Comparison of ENCODE assay signal across 9 mouse cellular contexts in genomic region chr13:76055391-76056232, GRCm38 (mm10). TPM values are rescaled to one million over a fixed set of nuclear protein-coding genes. Genes with fewer than 3 reads are reported as not detected.
DNase-seq lines count a peak whose midpoint lies in the region; ATAC-seq and TF ChIP-seq lines count a peak whose summit lies in the region.
"Had no signal": no experiment of that assay in that cellular context is flagged by ENCODE, and none has a peak within 500 bp of the region (broad histone marks: within the 10 kb centered on the region; RNA-seq: fewer than 3 reads in every experiment).

No protein-coding gene starts in this region.

- no peaks in the 10 kb centered on the region for H3K27me3 ChIP-seq in Patski
- peaks cover 27% of the 10 kb centered on the region; the same call in 1 of the 2 replicates for H3K27me3 ChIP-seq in forebrain, embryonic 15.5 days
- peaks cover 8% of the 10 kb centered on the region for H3K27me3 ChIP-seq in hindbrain, embryonic 16.5 days (replicated peaks; ENCODE audit: control insufficient read depth, insufficient read depth, low read length)

- peak; percentile 29 for ATAC-seq in Patski
- ATAC-seq in forebrain, embryonic 15.5 days (replicated peaks) = peak; percentile 81
- ATAC-seq in hindbrain, embryonic 16.5 days = peak; percentile 84

- no peak overlapping the region for H3K27ac ChIP-seq in forebrain, embryonic 15.5 days (replicated peaks)
- H3K27ac ChIP-seq in hindbrain, embryonic 16.5 days (ENCODE audit: low read depth, low read length) = peak overlapping the region; percentile 66

- peak overlapping the region; percentile 44 for H3K9ac ChIP-seq in forebrain, embryonic 15.5 days (replicated peaks)
- H3K9ac ChIP-seq in hindbrain, embryonic 16.5 days (ENCODE audit: low read depth, low read length) = peak overlapping the region; percentile 72

- in situ Hi-C loops in Patski (cut with MboI; ENCODE audit: low pct_unique_long_range_greater_than_20kb) = no loop called here

- peaks cover 20% of the 10 kb centered on the region for H3K4me1 ChIP-seq in forebrain, embryonic 15.5 days
- H3K4me1 ChIP-seq in hindbrain, embryonic 16.5 days (ENCODE audit: control insufficient read depth, insufficient read depth, low read depth, low read length) = peaks cover 14% of the 10 kb centered on the region

- H3K4me3 ChIP-seq in forebrain, embryonic 15.5 days = peak overlapping the region; percentile 65
- H3K4me3 ChIP-seq in hindbrain, embryonic 16.5 days (ENCODE audit: low read length) = peak overlapping the region; percentile 66

- no peaks in the 10 kb centered on the region for H3K9me3 ChIP-seq in forebrain, embryonic 15.5 days
- H3K9me3 ChIP-seq in hindbrain, embryonic 16.5 days (ENCODE audit: control insufficient read depth, low read length) = no peaks in the 10 kb centered on the region

- H3K36me3 ChIP-seq in forebrain, embryonic 15.5 days = no peaks in the 10 kb centered on the region
- H3K36me3 ChIP-seq in hindbrain, embryonic 16.5 days (ENCODE audit: control insufficient read depth, insufficient read depth, low read length) = no peaks in the 10 kb centered on the region

- POLR2A ChIA-PET in Patski (lab: Charles Lee) = no interaction called here

- H3K4me2 ChIP-seq in forebrain, embryonic 15.5 days (replicated peaks) = peak overlapping the region; percentile 98
- peak overlapping the region; percentile 99 for H3K4me2 ChIP-seq in hindbrain, embryonic 16.5 days (ENCODE audit: low read length)

- under 1% methylated on average over 59 of the region's 59 CpGs for WGBS in forebrain, embryonic 15.5 days
- 1% methylated on average over 58 of the region's 59 CpGs for WGBS in hindbrain, embryonic 16.5 days

- CTCF ChIA-PET in Patski (lab: Charles Lee) = interaction anchor here (1.1 kb wide), 1 partner anchor 163 kb away, joined by 3 read pairs; no protein-coding TSS in a partner anchor

- DNase-seq in Patski (ENCODE audit: low read depth, low spot score) = no peak
- DNase-seq in cerebellum, adult 11 months = peak; percentile 68
- peak; percentile 41 to 44 for DNase-seq in left cerebral cortex, adult 18-20 months (ENCODE audit: low spot score in 2 of 2)
- peak; percentile 9 to 26 for DNase-seq in lung, postnatal 4 days
- peak; percentile 43 to 47 for DNase-seq in right cerebral cortex, postnatal 10 days (ENCODE audit: low spot score in 2 of 2)
- DNase-seq in ovary, postnatal 14 days (ENCODE audit: low spot score) = no peak

- TF ChIP-seq CTCF in Patski (IDR thresholded peaks at IDR 0.05) = no peak

RNA-seq across cellular contexts. Expression of gene Gpr150, which starts 1.2 kb away (rescaled TPM):
- polyA plus RNA-seq in Patski (2021) = not detected
- 1.3 and 1.4 TPM in 2 replicates for polyA plus RNA-seq in forebrain, embryonic 15.5 days (2015; fragmentation: Nextera tagmentation; extraction: Ambion mirVana)
- polyA plus RNA-seq in hindbrain, embryonic 16.5 days (2015; fragmentation: Nextera tagmentation; extraction: Ambion mirVana) = 4.2 and 5.2 TPM in 2 replicates
- 1 to 10 TPM; 4.9 to 5.4 TPM for total RNA-seq in left cerebral cortex, adult 18-20 months (2021)
- polyA plus RNA-seq: gonadal fat pad, adult 2 months had no signal

RNA-seq across cellular contexts. Expression of gene Rfesd, which starts 37.1 kb away (rescaled TPM):
- 19.8 TPM for polyA plus RNA-seq in Patski (2021)
- polyA plus RNA-seq in forebrain, embryonic 15.5 days (2015; fragmentation: Nextera tagmentation; extraction: Ambion mirVana) = 21.4 and 22.1 TPM in 2 replicates
- 16.1 and 19.9 TPM in 2 replicates for polyA plus RNA-seq in hindbrain, embryonic 16.5 days (2015; fragmentation: Nextera tagmentation; extraction: Ambion mirVana)
- 10 to 100 TPM; 18.5 to 19.0 TPM for total RNA-seq in left cerebral cortex, adult 18-20 months (2021)

RNA-seq across cellular contexts. Expression of gene Arsk, which starts 42.8 kb away (rescaled TPM):
- polyA plus RNA-seq in Patski (2021) = 39.1 TPM
- polyA plus RNA-seq in forebrain, embryonic 15.5 days (2015; fragmentation: Nextera tagmentation; extraction: Ambion mirVana) = 4.4 and 4.7 TPM in 2 replicates
- 4.7 and 5.2 TPM in 2 replicates for polyA plus RNA-seq in hindbrain, embryonic 16.5 days (2015; fragmentation: Nextera tagmentation; extraction: Ambion mirVana)
- total RNA-seq in left cerebral cortex, adult 18-20 months (2021) = 1 to 10 TPM; 4.3 to 6.2 TPM

RNA-seq across cellular contexts. Expression of gene Ttc37, which starts 42.9 kb away (rescaled TPM):
- 23.8 TPM for polyA plus RNA-seq in Patski (2021)
- polyA plus RNA-seq in forebrain, embryonic 15.5 days (2015; fragmentation: Nextera tagmentation; extraction: Ambion mirVana) = 10.8 TPM in 2 replicates
- polyA plus RNA-seq in hindbrain, embryonic 16.5 days (2015; fragmentation: Nextera tagmentation; extraction: Ambion mirVana) = 7.7 and 9.2 TPM in 2 replicates
- 10 to 100 TPM; 17.9 to 21.5 TPM for total RNA-seq in left cerebral cortex, adult 18-20 months (2021)

Comparison
In these comparisons a context has a peak if more than half of its experiments do, and no peak if none do; other contexts are left out.
1. ATAC-seq: peak in every context shown above with its lines; median percentile 84 in hindbrain, embryonic 16.5 days; 81 in forebrain, embryonic 15.5 days; 29 in Patski.
2. DNase-seq: peak in cerebellum, adult 11 months (single experiment), left cerebral cortex, adult 18-20 months (2 of 2), lung, postnatal 4 days (2 of 2) and right cerebral cortex, postnatal 10 days (2 of 2); none in Patski (single experiment) and ovary, postnatal 14 days (single experiment).